Mouse (Mus musculus): ENCODE data around the gene Zbtb32.

The Zbtb32 gene

DNA sequence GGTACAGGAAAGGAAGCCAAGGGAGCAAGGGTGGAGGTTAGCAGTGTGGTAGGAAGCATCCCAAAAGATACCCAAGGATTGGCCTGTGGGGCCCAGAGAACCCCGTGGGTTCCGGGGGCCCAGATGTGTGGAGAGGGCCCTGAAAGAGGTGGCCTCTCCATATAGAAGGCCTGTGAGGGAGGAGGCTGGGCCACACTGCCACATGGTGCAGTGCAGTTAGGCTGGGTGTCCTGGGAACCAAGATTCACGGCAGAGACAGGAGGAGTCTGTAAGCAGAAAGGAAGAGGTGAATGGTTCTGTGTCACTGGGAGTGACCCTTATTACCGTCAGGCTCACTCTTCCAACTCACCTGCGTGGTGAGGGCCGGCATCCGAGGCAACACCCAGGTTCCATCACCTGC is 58.1 kb downstream of the Zbtb32 start:
- DNase-seq (ENCODE audit: low read depth, low spot score), result no peak
